Mouse (Mus musculus) heart, embryonic 16.5 days (tissue): Measurements from ENCODE around the gene Lpcat4. TPM values are rescaled to one million over a fixed set of nuclear protein-coding genes. Genes with fewer than 3 reads are reported as not detected.

Experiments
- ATAC-seq: fragments of 200-750 bp; cut with Nextera tagmentation; replicated peaks from 2 replicates; pipeline ENCODE4 v1.8.0; 2017; ENCODE audit warnings: moderate number of reproducible peaks; ENCODE audit not compliant: insufficient read depth, low FRiP score; ENCODE audit errors: extremely low read depth
- H3K27ac ChIP-seq: fragments of 300-500 bp; sonication (generic); 2 replicates; pipeline ENCODE4 v1.5.1; 2014; ENCODE audit warnings: mild to moderate bottlenecking, low read length, control low read depth, moderate library complexity
- H3K27me3 ChIP-seq: fragments of 300-500 bp; sonication (generic); 2 replicates; pipeline ENCODE4 v1.6.1; 2014; ENCODE audit warnings: low read length, mixed read lengths; ENCODE audit not compliant: control insufficient read depth, insufficient read depth
- H3K36me3 ChIP-seq: fragments of 300-500 bp; sonication (generic); 2 replicates; pipeline ENCODE4 v1.6.1; 2014; ENCODE audit not compliant: control insufficient read depth, insufficient read depth
- H3K4me1 ChIP-seq: fragments of 300-500 bp; sonication (generic); 2 replicates; pipeline ENCODE4 v1.6.1; 2014; ENCODE audit warnings: low read length, mixed read lengths; ENCODE audit not compliant: control insufficient read depth, insufficient read depth
- H3K4me2 ChIP-seq: fragments of 300-500 bp; sonication (generic); 2 replicates; pipeline ENCODE4 v1.6.1; 2014; ENCODE audit warnings: low read depth, mild to moderate bottlenecking, control low read depth, low read length
- H3K4me3 ChIP-seq: fragments of 300-500 bp; sonication (generic); 2 replicates; pipeline ENCODE4 v1.5.1; 2014; ENCODE audit warnings: mild to moderate bottlenecking, control low read depth, low read length
- H3K9ac ChIP-seq: fragments of 300-500 bp; sonication (generic); 2 replicates; pipeline ENCODE4 v1.6.1; 2014; ENCODE audit warnings: low read length, control low read depth
- H3K9me3 ChIP-seq: fragments of 300-500 bp; sonication (generic); replicated peaks from 2 replicates; pipeline ENCODE4 v1.6.1; 2016; ENCODE audit warnings: low read length; ENCODE audit not compliant: control insufficient read depth
- WGBS: fragments of 180-500 bp; shearing (Covaris S2); extraction: QIAGEN DNeasy Blood & Tissue Kit; methylation state at CpG from one replicate; pipeline ENCODE4 v1.1.7; 2014; 5-methylcytosine and 5-hydroxymethylcytosine counted together
- polyA plus RNA-seq: library from polyadenylated mRNA; unstranded; fragments of >200 nt; fragmentation: Nextera tagmentation; extraction: Ambion mirVana; gene quantifications from 2 replicates; pipeline ENCODE4 v1.2.1, GENCODE M21; 2015

Gene Lpcat4
- polyA plus RNA-seq, result 11.3 and 11.7 TPM in 2 replicates

DNA sequence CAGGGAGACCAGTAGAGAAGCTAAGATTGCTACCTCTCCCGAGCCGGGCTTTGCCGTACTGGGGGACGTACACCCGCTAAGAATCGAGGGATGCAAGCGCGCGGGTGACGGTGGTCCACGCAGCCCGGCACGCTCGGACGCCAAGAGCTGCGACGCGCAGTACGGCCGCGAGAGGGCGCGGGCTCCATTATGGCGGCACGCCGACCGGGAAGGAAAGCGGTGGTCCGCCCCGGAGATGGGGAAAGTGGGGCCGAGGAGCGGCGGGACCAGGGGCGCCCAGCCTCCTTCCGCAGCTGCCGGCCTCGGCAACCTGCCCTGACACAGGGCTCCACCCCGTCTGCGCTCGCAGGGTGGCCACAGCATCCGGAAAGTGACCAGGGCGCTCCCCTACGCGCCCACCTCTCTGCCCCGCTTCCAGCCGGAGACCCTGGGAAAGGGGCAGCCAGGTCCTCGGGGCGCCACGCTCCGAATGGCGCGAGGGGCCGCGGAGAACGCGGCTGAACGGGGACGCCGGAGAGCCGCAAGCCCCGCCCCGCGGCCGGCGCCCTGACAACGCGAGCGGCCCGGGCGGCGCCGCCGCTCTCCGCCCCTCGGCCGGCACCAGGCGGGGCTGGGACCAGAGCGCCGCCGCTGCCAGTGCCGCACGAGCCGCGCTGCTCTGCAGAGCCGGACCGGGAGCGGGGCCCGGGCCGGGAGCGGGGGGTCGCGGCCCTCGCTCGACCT lies at the start of gene Lpcat4:
Lpcat4 (plus strand) TSS at position 257 of the 723 bp plus-strand sequence.
- Histone ChIP-seq H3K4me3 (peak within 1 kb of the TSS; percentile 85), H3K9me3 (no peaks in the 10 kb centered on the region), H3K4me2 (peak within 1 kb of the TSS; percentile 99), H3K4me1 (peaks cover 15% of the 10 kb centered on the region), H3K27me3 (no peaks in the 10 kb centered on the region), H3K36me3 (no peaks in the 10 kb centered on the region), H3K9ac (peak within 1 kb of the TSS; percentile 85), H3K27ac (peak within 1 kb of the TSS; percentile 84)
- peak; percentile 89 for ATAC-seq
- under 1% methylated on average over 92 of the region's 94 CpGs for WGBS

DNA sequence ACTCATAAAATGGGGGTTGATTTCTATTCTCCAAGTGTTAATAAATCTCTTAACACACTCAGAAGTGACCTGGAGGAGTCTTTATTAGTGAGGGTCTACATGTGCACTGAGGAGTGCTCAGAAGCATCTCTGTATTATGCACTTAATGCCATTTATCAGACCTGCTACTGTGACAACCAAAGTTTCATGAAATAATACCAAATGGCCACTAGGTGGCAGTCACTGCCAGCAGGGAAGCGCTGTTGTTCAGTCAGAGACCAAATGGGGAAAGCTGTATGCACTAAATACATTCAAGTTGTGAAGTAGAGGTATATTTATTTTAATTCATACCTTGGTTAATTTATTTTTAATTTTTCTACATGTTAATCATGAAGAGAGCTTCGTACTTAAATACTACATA lies 42.4 kb upstream of the Lpcat4 start:
- Histone ChIP-seq H3K27me3 (no peaks in the 10 kb centered on the region), H3K9ac (no peak overlapping the region), H3K36me3 (no peaks in the 10 kb centered on the region), H3K9me3 (no peaks in the 10 kb centered on the region), H3K27ac (no peak overlapping the region), H3K4me3 (no peak overlapping the region), H3K4me1 (no peaks in the 10 kb centered on the region), H3K4me2 (no peak overlapping the region)
- WGBS, result 0% methylated on average over 2 of the region's 2 CpGs
- ATAC-seq, result no peak

DNA sequence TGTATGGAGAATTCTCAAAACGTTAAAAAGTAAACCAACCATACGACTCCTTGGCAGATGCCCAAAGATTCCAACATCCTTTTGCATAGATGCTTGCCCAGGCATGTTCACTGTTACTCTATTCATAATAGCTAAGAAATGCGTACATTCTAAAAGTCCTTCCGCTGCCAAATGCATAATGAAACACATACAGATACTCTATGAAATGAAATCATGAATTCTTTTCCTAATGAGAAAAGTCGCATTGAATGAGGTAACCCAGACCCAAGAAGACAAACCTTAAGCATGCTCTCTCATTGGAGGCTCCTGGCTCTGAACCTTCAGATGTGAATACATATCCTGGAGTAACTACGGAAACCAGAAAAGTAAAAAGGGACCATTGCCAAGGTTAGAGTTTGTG lies 36.2 kb upstream of the Lpcat4 start:
- Histone ChIP-seq H3K4me3 (no peak overlapping the region), H3K4me1 (no peaks in the 10 kb centered on the region), H3K27ac (no peak overlapping the region), H3K27me3 (no peaks in the 10 kb centered on the region), H3K9me3 (no peaks in the 10 kb centered on the region), H3K9ac (no peak overlapping the region), H3K36me3 (no peaks in the 10 kb centered on the region), H3K4me2 (no peak overlapping the region)
- WGBS, result 55% methylated on average over 6 of the region's 6 CpGs
- ATAC-seq, result no peak

DNA sequence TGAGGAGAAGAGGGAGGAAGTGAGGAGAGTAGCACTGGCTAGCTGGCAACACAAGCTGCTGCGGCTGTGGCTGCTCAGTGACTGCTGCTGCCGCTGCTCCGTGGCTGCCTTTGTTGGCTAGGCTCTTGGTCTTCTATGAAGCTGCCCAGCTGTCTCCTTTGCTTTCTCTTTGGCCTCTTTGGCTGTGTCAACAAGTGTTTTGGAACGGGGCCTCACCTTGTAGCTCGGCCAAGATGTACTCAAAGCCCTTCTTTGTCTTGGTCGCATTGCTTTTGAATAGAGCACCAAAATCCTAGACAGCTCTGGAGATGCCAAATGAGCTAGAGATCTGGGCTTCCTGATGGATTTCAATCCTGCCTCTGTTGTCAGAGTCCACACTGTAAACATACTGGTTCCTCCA lies 29.1 kb upstream of the Lpcat4 start:
- 66% methylated on average over 6 of the region's 6 CpGs for WGBS
- Histone ChIP-seq H3K27ac (no peak overlapping the region), H3K9me3 (no peaks in the 10 kb centered on the region), H3K27me3 (no peaks in the 10 kb centered on the region), H3K36me3 (no peaks in the 10 kb centered on the region), H3K4me3 (no peak overlapping the region), H3K4me2 (no peak overlapping the region), H3K9ac (no peak overlapping the region), H3K4me1 (no peaks in the 10 kb centered on the region)
- ATAC-seq, result peak; percentile 45; the same call in 1 of the 2 replicates

DNA sequence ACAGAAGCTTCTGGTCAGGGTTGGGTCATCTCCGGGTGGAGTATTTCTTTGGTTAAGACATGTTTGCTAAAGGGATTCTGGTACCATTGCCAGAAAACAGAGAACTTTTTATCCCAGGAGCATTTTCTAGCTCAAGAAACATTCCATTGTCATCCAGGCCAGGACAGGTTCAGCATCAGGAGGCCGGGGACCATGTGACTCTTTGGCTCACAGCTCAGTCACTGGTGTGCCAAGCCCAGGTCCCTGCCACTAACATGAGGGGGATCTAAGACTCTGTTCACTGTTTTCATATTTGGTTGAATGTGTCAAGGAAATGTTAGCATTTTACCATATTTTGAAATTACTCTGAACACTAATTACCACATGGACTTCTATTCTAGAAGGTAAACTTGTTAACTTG lies 28.6 kb upstream of the Lpcat4 start:
- 83% methylated on average over 2 of the region's 2 CpGs for WGBS
- no peak overlapping the region for H3K4me3 ChIP-seq
- H3K27ac ChIP-seq, result no peak overlapping the region
- no peaks in the 10 kb centered on the region for H3K4me1 ChIP-seq
- no peaks in the 10 kb centered on the region for H3K9me3 ChIP-seq
- no peak overlapping the region for H3K4me2 ChIP-seq
- ATAC-seq, result no peak
- H3K36me3 ChIP-seq, result no peaks in the 10 kb centered on the region
- no peak overlapping the region for H3K9ac ChIP-seq
- H3K27me3 ChIP-seq, result no peaks in the 10 kb centered on the region

DNA sequence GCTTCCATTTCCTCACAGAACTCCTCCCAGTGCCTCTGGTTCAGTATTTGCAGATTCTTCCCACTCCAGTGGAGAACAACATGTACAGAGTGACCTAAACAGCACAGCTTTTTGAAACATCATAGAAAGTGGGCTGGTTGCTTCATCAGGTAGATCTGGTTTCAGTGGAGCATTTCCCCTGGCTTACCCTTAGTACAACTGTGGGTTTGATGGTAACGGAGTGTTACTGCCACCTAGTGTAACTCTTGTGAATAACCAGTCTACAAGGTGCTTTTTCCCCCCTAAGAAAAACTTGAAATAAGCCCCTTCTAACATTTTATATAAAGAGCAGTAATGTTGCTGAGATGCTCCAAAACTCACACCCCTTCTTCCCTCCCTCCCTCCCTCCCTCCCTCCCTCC lies 23.3 kb upstream of the Lpcat4 start:
- Histone ChIP-seq H3K9me3 (no peaks in the 10 kb centered on the region), H3K4me3 (no peak overlapping the region), H3K9ac (no peak overlapping the region), H3K27ac (no peak overlapping the region), H3K4me2 (no peak overlapping the region), H3K27me3 (no peaks in the 10 kb centered on the region), H3K4me1 (no peaks in the 10 kb centered on the region), H3K36me3 (no peaks in the 10 kb centered on the region)
- WGBS, result 0% methylated on average over 1 of the region's 1 CpGs
- no peak for ATAC-seq

DNA sequence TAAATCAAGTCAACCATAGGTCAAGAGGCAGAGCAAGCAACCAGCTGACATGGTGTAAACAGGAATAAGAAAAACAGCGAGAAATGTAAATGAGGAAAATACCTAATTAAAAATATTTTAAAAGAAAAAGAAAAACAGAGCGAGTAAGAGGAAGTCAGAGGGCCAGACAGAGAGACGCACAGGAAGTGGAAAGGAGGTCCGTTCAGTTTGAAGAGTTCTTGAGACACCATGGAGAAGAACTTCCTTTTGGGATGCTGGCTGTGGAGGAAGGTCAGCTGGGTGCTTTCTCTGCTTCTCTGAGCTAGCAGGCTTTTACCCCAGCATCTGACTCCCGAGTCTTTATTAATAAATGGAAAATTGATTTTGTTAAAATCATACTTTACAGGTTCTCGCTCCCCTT lies 21.7 kb upstream of the Lpcat4 start:
- H3K4me1 ChIP-seq, result no peaks in the 10 kb centered on the region
- no peak overlapping the region for H3K27ac ChIP-seq
- no peak overlapping the region for H3K4me2 ChIP-seq
- H3K9me3 ChIP-seq, result no peaks in the 10 kb centered on the region
- no peak overlapping the region for H3K4me3 ChIP-seq
- H3K36me3 ChIP-seq, result no peaks in the 10 kb centered on the region
- WGBS, result 70% methylated on average over 6 of the region's 6 CpGs
- ATAC-seq, result no peak
- H3K27me3 ChIP-seq, result no peaks in the 10 kb centered on the region
- no peak overlapping the region for H3K9ac ChIP-seq

DNA sequence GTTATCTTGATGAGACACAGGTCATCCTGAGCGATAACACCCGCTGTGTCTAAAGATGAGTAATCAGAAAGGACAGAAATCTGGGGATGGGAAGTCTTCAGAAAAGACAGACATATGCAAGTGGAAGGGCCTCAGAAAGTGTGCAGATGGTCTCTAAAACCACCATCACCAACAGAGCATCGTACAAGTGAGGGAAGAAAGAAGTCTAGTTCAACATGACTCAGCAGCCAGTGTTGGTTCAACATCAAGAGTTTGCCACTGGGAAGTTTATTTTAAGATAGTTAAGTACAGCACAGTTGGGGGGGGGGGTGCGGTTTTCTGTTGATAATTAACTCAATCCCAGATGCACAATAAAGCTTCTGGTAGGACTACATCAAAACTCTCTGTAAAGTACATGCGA lies 18.4 kb upstream of the Lpcat4 start:
- no peak overlapping the region for H3K27ac ChIP-seq
- H3K4me2 ChIP-seq, result no peak overlapping the region
- H3K27me3 ChIP-seq, result no peaks in the 10 kb centered on the region
- 77% methylated on average over 5 of the region's 5 CpGs for WGBS
- H3K36me3 ChIP-seq, result no peaks in the 10 kb centered on the region
- H3K4me1 ChIP-seq, result no peaks in the 10 kb centered on the region
- no peak overlapping the region for H3K4me3 ChIP-seq
- ATAC-seq, result no peak
- H3K9me3 ChIP-seq, result no peaks in the 10 kb centered on the region
- H3K9ac ChIP-seq, result no peak overlapping the region

DNA sequence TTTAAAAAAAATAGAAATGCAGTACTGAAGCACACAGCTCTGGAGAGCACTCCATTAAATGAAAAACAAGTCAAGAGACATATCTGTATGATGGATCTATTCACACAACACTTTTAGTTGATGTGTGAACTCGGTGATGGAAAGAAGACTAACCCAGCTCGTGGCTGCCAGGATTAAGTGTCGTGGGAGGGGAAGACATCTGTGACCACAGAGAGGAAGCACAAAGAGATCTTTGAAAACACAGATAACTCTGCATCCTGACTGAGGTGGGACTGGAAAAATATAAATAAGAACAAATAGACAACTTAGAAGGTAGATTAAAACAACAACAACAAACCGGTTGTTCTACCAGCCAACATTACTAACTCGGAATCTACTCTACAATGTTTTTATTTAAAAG lies 16.7 kb upstream of the Lpcat4 start:
- no peak for ATAC-seq
- Histone ChIP-seq H3K36me3 (no peaks in the 10 kb centered on the region), H3K27ac (no peak overlapping the region), H3K9ac (no peak overlapping the region), H3K27me3 (no peaks in the 10 kb centered on the region), H3K4me2 (no peak overlapping the region), H3K4me3 (no peak overlapping the region), H3K9me3 (no peaks in the 10 kb centered on the region), H3K4me1 (no peaks in the 10 kb centered on the region)
- 48% methylated on average over 5 of the region's 5 CpGs for WGBS
